Mouse (Mus musculus) layer of hippocampus, postnatal 14 days (tissue): Measurements from ENCODE around the gene Klhl29. TPM values are rescaled to one million over a fixed set of nuclear protein-coding genes. Genes with fewer than 3 reads are reported as not detected.

ENCODE experiments used
- DNase-seq, 2 experiments: peaks; one replicate each; pipeline ENCODE4 v3.0.0; 2021 to 2022; ENCODE audit warnings: low spot score in 2 of 2, mixed read lengths in 1 of 2
- long read RNA-seq, 2 experiments: library from polyadenylated mRNA; stranded (forward); transcript quantifications; one replicate each; pipeline ENCODE4 v2.0.0; 2021
- total RNA-seq, 2 experiments: library from RNA; stranded (reverse); gene quantifications; 2 replicates each; pipeline ENCODE4 v1.2.3; 2021

The Klhl29 gene
- 10 to 100 TPM; 32.5 to 35.4 TPM for total RNA-seq
- long read RNA-seq, experiment 1, partial matches to known transcripts = 0 of 3 reads
- long read RNA-seq, experiment 1, other reads (novel, unspliced or antisense) = 3 of 3 reads
- long read RNA-seq, experiment 2, partial matches to known transcripts = 0 of 4 reads
- long read RNA-seq, experiment 2, other reads (novel, unspliced or antisense) = 4 of 4 reads

- peak; percentile 81 to 90 for DNase-seq
Measured at GRCm38 (mm10) chr12:5375616-5376461, at the start of gene Klhl29. Gene Klhl29 (minus strand): TSS chr12:5375682.

DNA sequence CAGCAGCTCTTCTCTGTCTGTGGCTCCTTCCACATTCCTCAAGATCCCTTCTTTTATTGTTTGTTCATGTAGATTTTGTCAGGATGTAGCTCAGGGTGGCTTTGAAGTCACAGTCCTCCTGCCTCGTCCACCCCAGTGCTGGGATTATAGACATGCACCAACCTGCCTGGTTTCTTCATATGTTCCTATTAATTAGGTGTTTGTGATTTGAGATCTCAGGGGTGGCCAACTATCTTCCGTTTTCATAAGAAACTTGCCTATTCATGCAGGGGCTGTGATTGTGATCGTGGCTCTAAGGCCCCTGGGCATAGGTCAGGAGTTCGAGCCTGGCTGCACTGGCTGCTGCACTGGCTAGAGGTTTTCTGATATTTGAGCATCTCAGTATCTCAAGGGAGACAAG is 49.8 kb upstream of the Klhl29 start:
- DNase-seq = no peak

- no peak for DNase-seq
Measured at GRCm38 (mm10) chr12:5415806-5416205, 40.3 kb upstream of the Klhl29 start.

DNA sequence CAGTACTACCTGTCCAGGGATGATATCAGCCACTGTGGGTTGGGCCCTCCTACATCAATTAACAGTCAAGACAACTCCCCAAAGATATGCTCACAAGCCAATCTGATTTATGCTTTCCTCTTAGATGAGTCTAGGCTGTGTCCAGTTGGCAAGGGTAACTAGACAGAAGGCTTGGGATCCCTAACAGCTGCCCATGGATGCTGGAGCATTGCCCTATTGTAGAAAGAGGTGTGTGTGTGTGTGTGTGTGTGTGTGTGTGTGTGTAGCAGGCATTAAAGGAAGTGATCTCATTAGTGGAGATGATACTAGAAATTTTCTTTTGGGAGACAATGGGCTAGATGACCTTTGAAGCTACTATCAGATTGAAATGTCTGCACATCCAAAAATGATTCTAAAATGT is 38.5 kb upstream of the Klhl29 start:
- no peak for DNase-seq

DNA sequence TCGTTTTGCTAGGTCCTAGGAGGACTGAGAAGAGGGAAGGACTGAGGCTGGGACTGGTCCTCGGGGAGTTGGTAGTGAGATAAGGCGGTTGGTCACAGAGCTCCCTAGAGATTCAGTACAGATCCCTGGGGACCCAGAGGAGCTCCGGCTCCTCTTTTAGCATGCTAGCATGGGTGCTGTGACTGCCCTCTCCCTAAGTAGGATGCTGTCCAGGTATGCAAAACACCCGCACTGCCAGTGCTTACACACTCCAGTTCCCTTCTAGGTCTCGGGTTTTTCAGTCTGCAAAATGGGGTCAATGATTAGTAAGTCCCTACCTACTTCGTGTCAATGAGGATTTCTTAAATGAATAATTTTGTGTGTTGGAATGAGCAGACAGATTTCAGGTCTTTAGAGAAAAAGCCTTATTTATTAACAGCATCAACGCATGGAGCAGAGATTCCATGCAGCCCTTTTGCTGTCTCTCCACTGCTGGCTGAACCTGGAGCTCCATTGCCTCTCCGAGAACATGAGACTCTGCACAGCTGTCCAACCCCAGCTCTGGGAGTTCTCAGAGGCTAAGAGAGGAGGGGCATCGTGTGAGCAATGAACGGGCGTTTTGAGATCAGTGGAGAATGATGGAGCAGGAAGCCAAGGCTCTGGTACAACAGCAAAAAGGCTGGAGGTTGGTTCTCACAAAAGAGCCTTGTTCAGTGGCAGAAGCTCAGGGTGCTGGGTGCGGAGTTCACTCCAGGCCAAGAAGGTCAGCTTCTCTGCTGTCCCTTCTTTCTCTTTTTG is 36.5 kb upstream of the Klhl29 start:
- DNase-seq = no peak

- DNase-seq = peak; percentile 49 to 62
Measured at GRCm38 (mm10) chr12:5411346-5411745, 35.9 kb upstream of the Klhl29 start.

DNA sequence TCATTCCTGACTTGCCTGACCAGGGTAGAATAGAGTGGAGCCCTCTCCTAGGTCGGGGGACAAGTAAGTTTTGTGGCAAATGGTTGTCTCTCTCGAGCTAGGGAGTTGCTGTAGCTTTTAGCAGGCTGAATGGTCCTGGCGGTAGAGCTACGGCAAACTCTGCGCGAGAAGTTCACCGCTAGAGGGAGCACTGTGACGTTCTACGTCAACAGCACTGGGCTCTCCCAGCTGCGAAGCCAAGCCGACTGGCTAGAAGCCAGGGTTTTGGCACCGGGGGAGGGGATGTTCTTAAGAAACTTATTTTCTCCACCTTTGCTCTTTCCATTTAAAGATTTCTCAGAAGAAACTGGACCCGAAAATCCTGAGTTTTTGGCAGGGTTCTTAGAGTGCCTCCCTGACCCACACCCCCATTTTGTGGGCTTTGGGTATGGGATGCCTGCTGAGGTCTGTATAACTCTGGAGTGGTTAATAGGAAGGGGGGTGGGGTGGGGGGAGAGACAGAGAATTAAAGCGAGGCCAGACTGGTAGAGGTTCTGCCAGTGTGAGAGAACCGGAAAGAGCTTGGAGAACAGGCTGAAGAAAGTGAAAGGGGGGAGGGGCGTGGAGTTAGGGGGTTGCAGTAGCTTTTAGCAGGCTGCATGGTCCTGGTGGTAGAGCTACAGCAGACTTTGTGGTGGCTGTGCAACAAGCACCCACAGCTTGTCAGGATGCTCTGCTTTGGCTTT is 35.1 kb upstream of the Klhl29 start:
- DNase-seq = peak; percentile 91 to 94

DNA sequence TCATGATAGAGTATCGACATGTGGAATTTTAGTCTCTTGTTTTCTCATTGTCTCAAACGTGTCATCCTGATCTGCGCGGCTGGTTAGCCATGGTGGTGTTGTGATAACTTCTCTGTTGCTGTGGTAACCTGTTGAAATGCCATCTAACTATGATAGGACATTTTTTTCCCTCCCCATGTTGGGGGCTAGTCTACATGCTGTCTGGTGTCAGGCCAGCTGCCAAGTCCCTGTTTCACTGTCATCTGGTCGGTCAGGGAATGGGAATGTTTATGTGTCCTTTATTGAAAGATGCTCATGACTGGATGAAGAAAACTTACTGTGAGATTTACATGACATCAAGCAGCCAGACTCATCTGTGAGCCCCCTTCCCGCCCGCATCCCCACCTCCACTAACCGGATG is 31.7 kb upstream of the Klhl29 start:
- peak; percentile 45 to 61 for DNase-seq

DNA sequence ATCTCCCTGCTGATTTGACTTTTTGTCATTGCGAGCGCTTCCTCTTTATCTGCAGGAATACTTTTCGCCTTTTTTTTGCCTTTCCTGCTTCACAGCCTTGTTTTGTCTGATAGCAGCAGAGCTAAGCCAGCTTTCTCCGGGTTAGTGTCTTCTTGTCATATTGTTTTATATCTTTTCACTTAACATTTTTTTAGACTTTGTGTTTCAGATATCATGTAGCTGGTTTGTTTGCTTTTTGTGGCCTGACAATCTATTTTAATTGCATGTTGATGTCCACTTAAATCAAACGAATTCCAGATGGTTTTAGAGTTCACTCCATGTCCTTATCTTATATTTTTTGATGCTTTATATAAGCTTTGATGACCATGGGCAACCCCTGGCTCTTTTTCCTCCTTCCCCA is 21.9 kb upstream of the Klhl29 start:
- DNase-seq = no peak

GRCm38 (mm10) chr12:5395188-5395587 is 19.7 kb upstream of the Klhl29 start:
- no peak for DNase-seq

DNA sequence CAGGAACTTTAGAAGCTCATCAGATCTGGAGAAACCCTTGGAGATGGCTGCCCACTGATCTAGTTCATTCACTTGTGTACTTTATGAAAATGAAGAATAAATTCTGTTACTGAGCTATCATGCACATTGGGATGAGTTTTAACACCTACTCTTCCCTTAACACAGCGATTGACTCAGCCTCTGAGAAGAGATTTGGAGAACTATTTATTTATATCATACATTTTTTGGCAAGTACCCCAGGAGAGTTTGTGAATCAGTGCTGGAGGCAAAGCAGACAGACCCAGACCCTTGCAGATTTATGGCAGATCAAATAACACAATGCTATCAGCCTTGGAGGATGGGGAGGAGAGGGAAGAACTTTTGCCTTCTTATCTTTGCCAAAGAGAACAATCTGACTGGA is 11.6 kb upstream of the Klhl29 start:
- no peak for DNase-seq

DNA sequence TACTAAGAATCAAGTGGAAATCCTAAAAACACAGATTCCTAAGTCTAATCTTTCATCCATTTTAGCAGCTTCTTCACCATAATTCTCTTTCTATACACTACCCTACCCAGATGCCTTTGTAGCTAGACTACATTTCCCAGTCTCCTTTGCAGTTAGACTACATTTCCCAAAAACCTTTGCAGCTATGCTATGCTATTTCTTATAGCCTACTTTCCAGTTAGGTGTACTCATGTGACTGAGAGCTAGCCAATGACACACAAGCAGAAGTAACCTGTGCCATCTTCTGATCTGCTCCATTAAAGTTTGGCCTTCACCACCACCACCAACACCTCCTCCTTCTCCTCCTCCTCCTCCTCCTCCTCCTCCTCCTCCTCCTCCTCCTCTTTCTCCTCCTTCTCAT is 11.2 kb upstream of the Klhl29 start:
- DNase-seq = no peak

GRCm38 (mm10) chr12:5381694-5382093 is 6.2 kb upstream of the Klhl29 start:
- no peak for DNase-seq

DNA sequence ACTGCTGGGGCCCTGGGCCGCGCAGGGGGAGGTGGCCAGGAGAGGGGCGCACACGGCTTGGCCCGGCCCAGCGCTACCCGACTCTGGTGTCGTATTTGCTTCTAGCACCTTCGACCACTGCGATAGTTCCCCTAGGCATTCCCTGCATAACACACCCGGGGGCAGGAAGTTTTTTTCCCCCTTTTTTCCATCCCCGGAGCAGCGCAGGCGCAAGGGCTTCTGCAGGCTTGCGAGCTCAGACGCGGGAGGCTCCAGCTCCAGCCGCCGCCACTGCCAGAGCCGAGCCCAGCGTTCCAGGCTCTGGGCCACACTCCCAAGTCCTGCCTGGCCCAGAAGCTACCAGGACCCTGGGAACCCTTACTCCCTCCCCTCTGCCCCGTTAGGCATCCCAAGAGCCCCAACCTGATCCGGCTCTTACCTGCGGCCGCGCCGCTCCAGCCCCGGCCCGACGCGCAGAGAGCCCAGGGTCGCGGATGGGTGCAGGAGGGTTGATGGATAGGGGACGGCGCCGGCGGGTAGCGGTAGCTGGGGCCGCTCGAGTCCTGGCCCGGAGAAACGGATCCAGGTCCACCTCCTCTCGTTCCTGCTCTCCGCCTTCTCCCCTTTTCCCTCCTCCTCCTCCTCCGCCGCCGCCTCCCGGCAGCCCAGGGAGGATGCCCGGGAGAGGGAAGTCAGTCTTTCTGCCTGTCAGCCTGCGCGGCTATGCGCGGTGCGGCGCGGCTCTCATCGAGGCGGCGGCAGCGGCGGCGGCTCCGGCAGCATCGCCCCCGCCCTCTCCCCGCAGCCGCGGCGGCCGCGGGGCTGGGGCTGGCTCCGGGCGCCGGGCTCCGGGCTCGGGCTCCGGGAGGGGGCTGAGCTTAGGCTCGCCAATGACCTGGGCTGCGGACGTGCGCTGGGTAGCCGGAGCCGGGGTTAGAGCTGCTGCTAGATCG is 532 bp downstream of the Klhl29 start:
- DNase-seq = peak; percentile 54 to 62

DNA sequence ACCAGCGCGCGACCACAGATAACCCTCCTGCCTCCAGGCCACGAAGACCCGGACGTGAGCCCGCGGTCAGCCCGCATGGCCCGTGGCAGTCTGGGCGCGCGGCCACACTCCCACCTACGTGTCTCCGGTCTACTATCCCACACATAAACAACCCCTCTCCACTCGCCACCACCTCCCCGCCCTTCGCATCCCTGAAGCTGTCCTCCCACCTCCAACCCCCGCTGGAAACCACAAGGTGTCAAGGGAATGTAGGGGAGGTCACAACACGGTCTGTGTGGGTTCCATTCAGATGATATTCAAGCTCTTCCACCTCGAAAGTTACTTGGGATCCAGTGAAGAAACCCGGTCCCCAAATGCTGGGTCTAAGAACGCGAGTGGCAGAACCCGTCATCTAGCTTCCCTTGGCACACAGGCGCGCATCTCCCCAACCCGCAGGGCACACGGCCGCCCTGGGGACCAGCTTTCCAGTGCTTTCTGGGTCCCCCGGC is 1.2 kb downstream of the Klhl29 start:
- DNase-seq = no peak

DNA sequence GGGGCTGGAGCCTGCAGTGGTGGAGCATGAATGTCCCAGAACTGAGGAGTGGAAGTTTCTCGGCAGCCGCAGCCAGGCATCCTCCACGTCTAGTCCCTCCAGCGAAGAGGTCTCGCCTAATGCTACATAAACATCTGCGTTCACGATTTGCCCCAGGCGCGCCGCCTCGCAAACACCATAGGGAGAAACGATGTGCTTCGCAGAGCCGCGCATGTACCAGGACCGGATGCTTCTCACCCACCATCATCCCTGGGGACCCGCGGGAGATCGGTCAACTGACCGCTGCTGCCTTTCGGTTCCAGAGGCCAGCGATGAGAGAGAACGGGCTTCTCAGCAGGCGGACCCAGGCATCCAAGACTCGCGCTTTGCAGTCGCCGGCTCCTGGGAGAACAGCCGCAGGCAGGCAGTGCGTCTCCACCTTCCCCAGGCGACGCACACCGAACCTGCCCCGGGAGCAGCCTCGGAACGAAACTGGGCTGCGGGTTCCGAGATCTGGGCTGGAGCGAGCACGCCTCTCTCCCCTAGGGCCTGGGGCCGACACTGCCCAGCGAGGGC is 1.8 kb downstream of the Klhl29 start:
- peak in 1 of 2 experiments; percentile 49 for DNase-seq

DNA sequence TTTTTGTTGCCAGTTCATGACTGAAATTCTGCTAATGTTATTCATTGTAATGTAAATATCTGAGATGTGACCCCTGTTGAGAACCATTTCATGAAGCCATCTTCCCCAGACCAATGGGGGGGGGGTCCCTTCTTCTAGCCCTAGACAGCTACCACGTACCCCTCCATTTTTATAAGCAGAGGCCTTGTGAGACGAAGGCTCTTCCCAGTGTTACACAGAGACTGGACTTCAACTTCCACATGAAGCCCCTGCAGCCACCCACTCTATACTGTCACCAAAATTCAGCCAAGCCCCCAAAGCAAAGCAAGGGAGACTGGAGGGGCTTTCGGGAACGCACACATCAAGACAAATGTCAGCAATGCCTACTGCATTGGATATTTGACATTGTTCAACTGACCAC is 6.1 kb downstream of the Klhl29 start:
- no peak for DNase-seq

DNA sequence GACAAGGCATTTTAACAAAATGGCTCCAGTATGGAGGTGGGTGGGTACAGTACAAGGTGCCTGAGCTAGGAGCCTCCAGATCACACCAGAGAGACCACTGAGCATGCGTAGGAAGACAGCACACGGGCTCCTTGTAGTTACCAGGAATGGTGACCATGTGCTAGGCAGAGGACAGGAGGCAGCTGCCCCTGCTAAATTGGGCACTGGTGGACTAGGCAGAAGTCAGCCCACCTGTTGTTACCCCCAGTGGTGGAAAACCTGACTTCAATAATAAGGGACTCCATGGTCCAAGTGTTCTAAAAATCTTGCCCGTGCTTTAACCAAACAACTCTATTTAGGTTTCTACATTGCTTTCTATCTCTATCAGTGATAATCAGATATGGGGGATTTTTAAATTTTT is 10.6 kb downstream of the Klhl29 start:
- no peak for DNase-seq

GRCm38 (mm10) chr12:5363961-5364634 is 11.4 kb downstream of the Klhl29 start:
- DNase-seq = no peak
